Mouse (Mus musculus) hematopoietic stem cell, adult 5-6 weeks (primary cell): ENCODE measurements at regions not wholly inside any gene's neighbourhood (a gene's known extent, or its start where the extent isn't known, plus 50 kb on each side); places are given as distances from the start of the nearest gene placed in this dataset.

Experiments
- ATAC-seq, 2 experiments: fragments of 125-278 bp in 1 of 2; replicated peaks in 1 of 2; 2 replicates each; pipeline ENCODE4 v1.8.0; 2016 to 2017; ENCODE audit warnings: inconsistent platforms in 2 of 2, mild to moderate bottlenecking in 2 of 2, moderate number of reproducible peaks in 2 of 2, low read depth in 1 of 2, moderate TSS enrichment in 1 of 2; ENCODE audit not compliant: low FRiP score in 2 of 2, poor library complexity in 2 of 2, severe bottlenecking in 2 of 2, insufficient read depth in 1 of 2, low TSS enrichment in 1 of 2

DNA sequence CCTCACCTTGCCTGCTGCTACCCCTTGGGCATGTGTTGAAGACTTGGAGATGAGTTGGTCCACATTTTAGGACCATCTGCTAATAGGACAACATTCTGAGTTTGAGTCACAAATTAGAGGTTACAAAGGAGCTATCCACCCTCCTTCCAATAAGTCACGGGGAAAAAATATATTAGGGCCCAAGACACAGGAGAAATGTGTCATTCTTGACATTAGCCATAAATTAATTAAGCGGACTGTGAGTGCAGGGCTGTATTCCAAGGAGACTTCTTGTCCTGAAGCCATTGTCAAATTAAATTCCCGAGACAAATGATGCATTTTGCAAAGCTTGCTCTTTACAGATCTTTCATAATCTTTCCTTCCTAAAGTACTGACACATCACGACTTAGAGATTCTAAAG lies 79.2 kb downstream of the 1700020N01Rik start:
- no peak for ATAC-seq

DNA sequence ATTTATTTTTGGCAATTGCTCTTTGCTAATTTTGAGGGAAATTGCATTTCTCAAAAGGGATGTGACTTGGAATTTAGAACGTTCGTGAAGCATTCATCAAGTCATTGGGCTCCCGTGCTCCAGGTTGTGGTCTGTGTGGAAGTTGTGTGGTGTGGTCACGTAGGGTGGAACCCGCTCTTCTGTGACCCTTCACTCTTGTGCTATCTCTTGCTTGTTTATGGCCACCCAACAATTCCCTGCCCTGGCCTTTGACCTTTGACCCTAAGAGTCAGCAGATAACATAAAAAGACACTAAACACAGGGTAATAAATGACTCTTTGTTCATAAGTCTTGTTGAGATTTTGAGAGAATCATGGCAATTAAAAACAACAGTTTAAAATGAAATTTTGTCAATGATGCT lies 79.7 kb downstream of the 1700020N01Rik start:
- no peak for ATAC-seq

DNA sequence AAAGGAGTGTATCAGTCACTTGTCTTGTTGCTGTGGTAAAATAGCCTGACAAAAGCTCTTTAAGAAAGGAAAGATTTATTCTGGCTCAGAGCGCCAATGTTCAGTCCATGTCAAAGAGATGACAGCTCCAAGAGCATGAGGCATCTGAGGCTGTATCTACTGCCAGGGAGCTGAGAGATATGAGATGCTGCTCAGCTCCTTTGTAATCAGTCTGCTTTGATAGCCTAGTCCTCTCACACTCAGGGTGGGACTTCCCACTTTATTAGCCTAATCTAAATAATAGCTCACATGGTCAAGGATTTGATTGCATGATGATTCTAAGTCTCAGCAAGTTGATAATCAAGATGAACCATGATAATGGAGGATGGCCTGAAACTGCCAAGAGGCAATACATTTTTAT lies 80.9 kb downstream of the 1700020N01Rik start:
- ATAC-seq = no peak

DNA sequence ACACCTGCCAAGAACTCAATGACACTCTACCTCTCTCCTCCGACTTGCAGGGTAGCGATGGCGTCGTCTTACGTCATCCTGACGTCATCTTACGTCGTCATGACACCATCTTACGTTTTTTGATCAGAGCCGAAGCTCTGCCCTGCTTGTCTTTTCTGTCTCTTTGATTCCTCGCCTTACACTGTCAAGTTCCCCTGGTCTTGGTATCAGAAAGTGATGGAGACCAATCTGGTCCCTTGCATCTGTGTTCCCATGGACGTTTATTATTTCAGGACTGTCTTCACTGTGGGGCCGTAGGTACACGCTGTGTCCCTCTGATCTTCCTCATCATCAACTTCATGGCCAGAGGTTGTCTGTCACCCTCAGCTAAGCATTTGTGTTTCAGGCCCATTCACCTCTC lies 82.8 kb downstream of the 1700020N01Rik start:
- no peak for ATAC-seq

DNA sequence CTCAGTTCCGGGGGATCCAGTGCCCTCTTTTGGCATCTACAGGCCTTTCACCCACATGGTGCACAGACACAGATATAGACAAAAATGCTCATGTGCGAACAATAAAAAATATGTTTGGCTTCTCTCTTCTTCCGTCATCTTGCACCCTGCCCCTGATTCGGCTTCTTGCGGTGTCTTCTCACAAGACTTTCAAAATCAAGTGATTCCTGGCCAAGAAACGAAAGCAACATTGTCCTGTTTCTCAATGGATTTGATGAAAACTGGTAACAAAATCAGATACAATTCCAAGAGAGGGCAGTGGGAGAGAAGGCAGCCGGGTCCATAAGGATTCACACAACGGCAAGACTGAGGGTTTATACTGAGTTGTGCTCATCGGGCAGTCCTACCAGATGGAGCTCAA lies 85.0 kb downstream of the 1700020N01Rik start:
- ATAC-seq = no peak

GRCm38 (mm10) chr10:21678372-21678771 lies 85.4 kb downstream of the 1700020N01Rik start:
- ATAC-seq = peak in 1 of 2 experiments; percentile 53; a peak in 1 of 4 replicates

- no peak; a peak in 1 of 4 replicates for ATAC-seq
Observed at GRCm38 (mm10) chr10:21678811-21679451, 86.0 kb downstream of the 1700020N01Rik start.

DNA sequence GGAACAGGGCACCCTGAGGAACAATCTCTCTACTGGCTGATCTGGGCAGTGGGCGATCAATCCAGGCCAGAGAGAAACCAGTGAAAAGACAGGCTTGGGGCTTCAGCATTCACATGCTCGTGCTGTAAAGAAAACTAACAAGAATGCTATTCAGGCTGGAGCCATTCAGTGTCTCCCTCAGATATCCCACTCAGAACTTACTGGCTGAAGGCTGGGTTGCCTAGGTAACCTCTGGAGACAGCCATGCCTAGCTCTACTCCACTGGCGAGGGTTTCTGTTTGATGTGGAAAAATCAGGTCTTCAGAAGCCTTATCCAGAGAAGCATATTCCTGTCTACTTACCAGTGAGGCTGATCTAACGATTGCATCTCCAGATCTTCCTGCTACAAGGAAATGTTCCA lies 87.8 kb downstream of the 1700020N01Rik start:
- no peak for ATAC-seq

DNA sequence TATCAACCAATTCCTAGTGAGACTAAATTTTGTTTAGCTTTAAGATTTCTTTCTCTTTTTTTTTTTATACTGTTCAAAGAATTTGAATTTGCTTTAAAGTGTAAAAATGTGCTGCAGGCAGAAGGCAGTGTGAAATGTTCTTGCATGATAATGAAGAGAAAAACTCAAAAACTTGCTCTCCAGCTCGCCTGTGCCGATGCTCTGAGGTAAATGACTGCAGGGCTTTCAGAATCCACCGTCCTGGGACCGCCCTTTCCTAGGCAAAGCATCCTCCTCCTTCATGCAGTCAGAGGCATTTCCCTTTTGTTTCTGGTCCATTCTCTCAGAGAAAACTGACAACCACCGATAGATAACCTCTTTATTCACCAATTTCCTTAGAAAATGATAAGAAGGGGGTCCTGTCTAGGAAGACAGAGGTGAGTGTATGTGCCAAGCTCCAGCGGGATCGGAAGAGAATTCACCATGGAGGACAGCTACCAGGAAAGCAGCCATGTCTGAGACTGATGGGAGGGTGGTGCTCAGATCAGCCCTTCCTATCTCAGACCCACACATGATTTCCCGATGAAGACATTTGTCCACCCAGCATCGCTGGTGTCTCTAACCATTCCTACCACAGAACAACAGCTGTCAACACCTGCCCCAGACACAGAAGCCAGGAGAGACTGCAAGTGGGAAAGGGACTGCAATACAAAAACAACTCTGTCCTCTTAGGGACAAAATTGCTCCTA lies 91.5 kb downstream of the 1700020N01Rik start:
- no peak for ATAC-seq

DNA sequence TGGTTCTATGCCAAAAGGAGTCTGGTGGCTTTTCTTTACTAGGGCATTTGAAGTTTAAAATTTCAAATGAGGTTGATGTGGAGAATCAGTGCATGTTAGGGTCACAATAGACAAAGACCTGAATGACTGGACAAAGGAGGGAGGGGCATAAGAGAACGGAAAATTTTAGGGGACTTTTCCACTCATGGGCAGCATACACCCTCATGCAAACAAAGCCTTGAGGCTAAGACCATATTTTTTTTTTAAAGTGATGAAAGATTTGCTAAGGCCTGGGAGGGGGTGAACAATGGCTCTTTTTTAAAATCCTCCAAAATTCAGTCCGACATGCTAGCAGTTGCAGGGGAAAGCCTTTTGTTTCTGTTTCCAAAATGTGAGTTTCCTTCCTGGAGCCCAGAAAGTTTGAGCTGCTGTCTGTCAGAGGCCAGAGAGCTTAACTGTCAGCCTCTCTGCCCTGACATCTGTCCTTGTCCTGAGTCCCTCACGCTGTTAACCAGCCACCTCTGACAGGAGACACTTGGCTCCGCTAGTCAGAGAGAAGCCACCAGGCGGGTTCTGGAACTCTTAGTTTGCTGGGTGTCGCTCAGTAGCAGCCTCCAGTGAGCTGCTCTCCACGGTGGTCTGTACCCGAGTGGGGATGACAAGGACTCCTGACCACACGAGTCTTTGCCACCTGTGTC lies 92.3 kb downstream of the 1700020N01Rik start:
- ATAC-seq = peak in 1 of 2 experiments; percentile 47; a peak in 2 of 4 replicates

GRCm38 (mm10) chr10:21686060-21686459 lies 93.1 kb downstream of the 1700020N01Rik start:
- peak in 1 of 2 experiments; percentile 49; a peak in 1 of 4 replicates for ATAC-seq

DNA sequence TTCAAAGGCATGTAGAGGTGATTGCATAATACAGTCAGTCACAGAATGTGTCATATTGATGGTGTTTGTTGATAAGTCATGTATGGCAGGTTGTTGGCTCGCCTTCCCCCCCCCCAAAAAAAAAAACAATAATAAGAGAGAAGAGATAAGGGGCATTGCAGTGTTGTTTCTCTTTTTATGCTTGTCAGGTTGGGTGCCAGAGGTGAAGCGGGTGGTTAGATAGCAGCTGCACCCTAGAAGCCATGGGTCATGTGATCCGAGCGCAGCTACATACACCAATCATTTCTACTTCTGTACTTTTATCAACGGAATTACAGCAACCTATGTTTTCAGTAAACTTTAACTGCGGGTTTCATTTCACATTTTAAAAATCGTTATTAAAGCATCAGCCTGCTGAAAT lies 94.5 kb downstream of the 1700020N01Rik start:
- ATAC-seq = no peak

DNA sequence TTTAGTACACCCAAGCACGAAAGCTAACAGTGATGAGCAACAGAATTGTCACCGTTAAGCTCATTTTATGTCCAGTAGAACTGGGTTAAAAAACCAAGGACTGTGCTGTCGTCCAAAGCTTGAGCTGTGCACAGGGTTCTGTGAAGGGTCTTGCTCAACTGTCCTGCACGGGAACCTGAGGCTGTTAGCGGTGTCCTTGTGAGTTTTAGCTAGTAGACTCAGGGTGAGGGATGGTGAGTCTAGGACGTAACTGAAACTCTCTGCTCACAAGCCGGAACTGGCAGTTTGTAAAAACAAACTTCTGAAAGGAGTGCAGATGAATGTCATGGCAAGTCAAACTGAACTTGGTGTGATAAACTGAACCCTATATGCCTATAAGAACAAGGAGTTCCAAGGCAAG lies 95.6 kb downstream of the 1700020N01Rik start:
- ATAC-seq = no peak

- ATAC-seq = no peak
Observed at GRCm38 (mm10) chr10:21689847-21690269, 96.9 kb downstream of the 1700020N01Rik start.

DNA sequence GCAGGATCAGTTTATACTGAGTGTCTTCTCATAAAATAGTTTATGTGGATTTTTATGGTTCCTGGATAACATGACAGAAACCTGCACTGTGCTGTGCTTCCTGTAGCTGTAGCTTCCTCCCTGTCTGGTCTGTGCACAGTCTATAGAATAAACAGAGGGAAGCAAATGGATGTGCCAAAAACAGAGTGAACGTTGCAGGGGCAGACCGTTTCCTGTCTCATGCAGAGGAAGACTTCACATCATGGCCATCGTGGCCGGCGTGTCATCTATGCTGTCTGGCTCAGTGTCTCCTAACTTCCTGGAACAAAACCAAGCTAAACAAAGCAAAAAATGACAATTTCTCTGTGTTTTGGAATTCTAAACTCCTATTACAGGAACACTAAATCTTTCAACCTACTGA lies 102.2 kb downstream of the 1700020N01Rik start:
- no peak for ATAC-seq

GRCm38 (mm10) chr10:21696671-21697070 lies 103.7 kb downstream of the 1700020N01Rik start:
- no peak for ATAC-seq

- no peak for ATAC-seq
Observed at GRCm38 (mm10) chr10:21701580-21701979, 108.6 kb downstream of the 1700020N01Rik start.

DNA sequence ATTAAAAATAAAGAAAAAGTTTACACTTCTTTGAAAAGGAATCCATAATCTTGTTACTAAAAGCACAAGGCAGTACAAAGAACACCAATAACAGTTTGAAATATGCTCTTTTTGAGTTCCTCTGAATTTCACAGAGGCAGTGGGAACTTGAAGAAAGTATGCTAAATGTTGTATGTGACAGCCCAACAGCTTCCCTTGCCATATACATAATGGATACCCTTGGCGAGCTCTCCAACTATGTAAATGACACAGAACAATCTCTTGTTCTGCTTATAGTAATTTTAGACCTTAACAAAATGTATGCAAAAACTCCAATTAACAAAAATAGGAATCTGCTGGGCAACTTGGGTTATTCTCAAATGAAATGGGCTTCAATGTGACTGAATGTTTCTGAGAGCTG lies 109.2 kb downstream of the 1700020N01Rik start:
- ATAC-seq = no peak
